Mouse (Mus musculus) forebrain, embryonic 11.5 days (tissue): ENCODE measurements at regions not wholly inside any gene's neighbourhood (a gene's known extent, or its start where the extent isn't known, plus 50 kb on each side); places are given as distances from the start of the nearest gene placed in this dataset.

Experiments used
- ATAC-seq: fragments of 200-750 bp; cut with Nextera tagmentation; replicated peaks from 2 replicates; pipeline ENCODE4 v1.8.0; 2017; ENCODE audit warnings: moderate TSS enrichment; ENCODE audit not compliant: low FRiP score
- DNase-seq: peaks from one replicate; pipeline ENCODE4 v3.0.0-alpha.2; 2017; ENCODE audit warnings: low spot score
- H3K27ac ChIP-seq: fragments of 300-500 bp; sonication (generic); 2 replicates; pipeline ENCODE4 v1.5.1; 2014; ENCODE audit warnings: low read depth, low read length
- H3K27me3 ChIP-seq: fragments of 300-500 bp; sonication (generic); 2 replicates; pipeline ENCODE4 v1.6.1; 2014; ENCODE audit warnings: mild to moderate bottlenecking, low read length, mixed read lengths; ENCODE audit not compliant: control insufficient read depth, insufficient read depth
- H3K36me3 ChIP-seq: fragments of 300-500 bp; sonication (generic); 2 replicates; pipeline ENCODE4 v1.6.1; 2014; ENCODE audit warnings: mild to moderate bottlenecking, low read length, moderate library complexity, mixed read lengths; ENCODE audit not compliant: control insufficient read depth, insufficient read depth
- H3K4me1 ChIP-seq: fragments of 300-500 bp; sonication (generic); replicated peaks from 2 replicates; pipeline ENCODE4 v1.6.1; 2014; ENCODE audit warnings: low read length, mixed read lengths; ENCODE audit not compliant: control insufficient read depth, insufficient read depth
- H3K4me2 ChIP-seq: fragments of 300-500 bp; sonication (generic); 2 replicates; pipeline ENCODE4 v1.6.1; 2014; ENCODE audit warnings: low read depth, mild to moderate bottlenecking, low read length, moderate library complexity, mixed read lengths; ENCODE audit not compliant: severe bottlenecking
- H3K4me3 ChIP-seq: fragments of 300-500 bp; sonication (generic); 2 replicates; pipeline ENCODE4 v1.5.1; 2014; ENCODE audit warnings: low read depth, low read length
- H3K9ac ChIP-seq: fragments of 300-500 bp; sonication (generic); 2 replicates; pipeline ENCODE4 v1.6.1; 2014; ENCODE audit warnings: low read length
- H3K9me3 ChIP-seq: fragments of 300-500 bp; sonication (generic); 2 replicates; pipeline ENCODE4 v1.6.1; 2016; ENCODE audit warnings: low read length, mixed read lengths; ENCODE audit not compliant: control insufficient read depth
- WGBS: fragments of 180-500 bp; shearing (Covaris S2); extraction: QIAGEN DNeasy Blood & Tissue Kit; methylation state at CpG from one replicate; pipeline ENCODE4 v1.1.7; 2014; 5-methylcytosine and 5-hydroxymethylcytosine counted together

- Histone ChIP-seq H3K36me3 (no peaks in the 10 kb centered on the region), H3K27me3 (no peaks in the 10 kb centered on the region), H3K4me1 (no peaks in the 10 kb centered on the region), H3K9me3 (no peaks in the 10 kb centered on the region), H3K4me3 (no peak overlapping the region), H3K27ac (no peak overlapping the region), H3K4me2 (no peak overlapping the region), H3K9ac (no peak overlapping the region)
- peak; percentile 36; the same call in 1 of the 2 replicates for ATAC-seq
- 4% methylated on average over 7 of the region's 7 CpGs for WGBS
- DNase-seq: peak; percentile 59
Measured at GRCm38 (mm10) chr2:99236968-99237367, 569.9 kb upstream of the Gm10800 start.
